Mouse (Mus musculus): ENCODE results near the gene Rbm20. TPM values are rescaled to one million over a fixed set of nuclear protein-coding genes. Genes with fewer than 3 reads are reported as not detected.

The Rbm20 gene
- total and polyA plus RNA-seq, 3 experiments: 37.3 to 58.6 TPM; not detected in 1

DNA sequence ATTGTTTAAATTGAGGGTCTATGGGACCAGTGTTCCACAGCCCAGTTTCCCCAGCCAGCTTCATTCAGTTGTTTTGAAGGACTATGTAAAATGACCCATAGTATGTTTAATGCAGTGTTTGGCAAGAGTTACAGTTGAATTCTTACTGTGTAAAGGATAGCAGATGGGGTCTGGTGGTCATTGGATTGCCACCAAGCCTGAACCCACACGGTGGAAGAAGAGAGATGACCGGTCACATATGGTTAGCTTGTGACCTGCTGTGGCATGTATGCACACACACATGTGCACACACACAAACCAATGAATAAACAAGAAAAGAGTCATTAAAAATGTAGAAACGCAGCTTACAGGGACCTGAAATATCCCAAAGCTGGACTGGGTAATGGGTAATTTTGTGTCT, 19.5 kb downstream of the Rbm20 start:
- no peaks in the 10 kb centered on the region for H3K79me2 ChIP-seq (ENCODE audit: control insufficient read depth, insufficient read depth, low read length, poor library complexity)
- TF ChIP-seq MAFK (IDR thresholded peaks at IDR 0.05; ENCODE audit: borderline replicate concordance, low read depth, low read length) (no peak), USF2 (IDR thresholded peaks at IDR 0.05; ENCODE audit: borderline replicate concordance in 1 of 2, insufficient read depth in 1 of 2, low read depth in 1 of 2, low read length in 2 of 2) (no peak), MAX (IDR thresholded peaks at IDR 0.05; ENCODE audit: low read length) (no peak), MAZ (IDR thresholded peaks at IDR 0.05; ENCODE audit: low read depth, low read length) (no peak), TCF12 (IDR thresholded peaks at IDR 0.05; ENCODE audit: low read depth, low read length) (no peak), MEF2A (IDR thresholded peaks at IDR 0.05; ENCODE audit: extremely low read depth, insufficient replicate concordance, low read depth, low read length, poor library complexity, severe bottlenecking) (no peak), CHD1 (IDR thresholded peaks at IDR 0.05; ENCODE audit: low read depth, low read length) (no peak), KAT2A (conservative IDR thresholded peaks at IDR 0.05; ENCODE audit: low read depth, low read length) (no peak), E2F4 (IDR thresholded peaks at IDR 0.05; ENCODE audit: borderline replicate concordance, low read depth, low read length) (no peak), ZC3H11A (IDR thresholded peaks at IDR 0.05; ENCODE audit: low read depth, low read length) (no peak), BHLHE40 (IDR thresholded peaks at IDR 0.05; ENCODE audit: borderline replicate concordance, low read depth, low read length) (no peak), TAL1 (IDR thresholded peaks at IDR 0.05; ENCODE audit: low read length) (no peak), NELFE (IDR thresholded peaks at IDR 0.05; ENCODE audit: low read depth, low read length) (no peak), ETS1 (IDR thresholded peaks at IDR 0.05; ENCODE audit: low read depth, low read length) (no peak), ZNF384 (IDR thresholded peaks at IDR 0.05; ENCODE audit: low read depth, low read length) (no peak), TBP (IDR thresholded peaks at IDR 0.05; ENCODE audit: low read depth, low read length) (no peak), ZMIZ1 (IDR thresholded peaks at IDR 0.05; ENCODE audit: low read depth, low read length) (no peak), MYB (IDR thresholded peaks at IDR 0.05; ENCODE audit: low read depth, low read length) (no peak), CTCF (IDR thresholded peaks at IDR 0.05 in 2 of 3, conservative IDR thresholded peaks at IDR 0.05 in 1 of 3; ENCODE audit: control insufficient read depth in 1 of 3, insufficient read depth in 1 of 3, low read depth in 2 of 3, low read length in 3 of 3, poor library complexity in 1 of 3, severe bottlenecking in 1 of 3) (no peak), MXI1 (IDR thresholded peaks at IDR 0.05; ENCODE audit: low read depth, low read length) (no peak)
- no peaks in the 10 kb centered on the region for H3K9me3 ChIP-seq (replicated peaks; ENCODE audit: insufficient read depth, low read length)
- no peak overlapping the region for H3K9ac ChIP-seq (ENCODE audit: control insufficient read depth, low read depth, low read length, poor library complexity, severe bottlenecking)
- H3K27me3 ChIP-seq (ENCODE audit: control insufficient read depth in 1 of 2, insufficient read depth in 2 of 2, low read length in 2 of 2): peaks cover 8 to 13% of the 10 kb centered on the region in 2 experiments
- H3K36me3 ChIP-seq (ENCODE audit: control insufficient read depth in 1 of 2, insufficient read depth in 2 of 2, low read length in 2 of 2): no peaks in the 10 kb centered on the region
- H3K27ac ChIP-seq (ENCODE audit: control insufficient read depth, low read depth, low read length): no peak overlapping the region
- H3K4me3 ChIP-seq (ENCODE audit: control insufficient read depth in 1 of 2, insufficient read depth in 1 of 2, low read depth in 2 of 2, low read length in 2 of 2): no peak overlapping the region
- DNase-seq (ENCODE audit: low read depth, low spot score): no peak
- H3K4me1 ChIP-seq (ENCODE audit: control insufficient read depth in 1 of 2, insufficient read depth in 2 of 2, low read length in 2 of 2): peaks cover 0 to 4% of the 10 kb centered on the region in 2 experiments; a peak in 1 of 4 replicates

Data from MEL (cell line).